Mouse (Mus musculus) lung, postnatal 0 days (tissue): Measurements from ENCODE around the gene Bad.

ENCODE experiments used
- CTCF ChIP-seq: IDR thresholded peaks from 2 replicates; pipeline ENCODE4 v1.5.1; 2016; ENCODE audit warnings: antibody characterized with exemption, mild to moderate bottlenecking
- EP300 ChIP-seq: IDR thresholded peaks from 2 replicates; pipeline ENCODE4 v1.6.1; 2016; ENCODE audit warnings: antibody characterized with exemption, mild to moderate bottlenecking, control low read depth

GRCm38 (mm10) chr19:6952712-6953037 lies 11.0 kb downstream of the Bad start:
- TF ChIP-seq CTCF = no peak
- peak; percentile 59 for TF ChIP-seq EP300
